Comparison of ENCODE assay signal across 1 mouse cellular context in the genomic region with DNA sequence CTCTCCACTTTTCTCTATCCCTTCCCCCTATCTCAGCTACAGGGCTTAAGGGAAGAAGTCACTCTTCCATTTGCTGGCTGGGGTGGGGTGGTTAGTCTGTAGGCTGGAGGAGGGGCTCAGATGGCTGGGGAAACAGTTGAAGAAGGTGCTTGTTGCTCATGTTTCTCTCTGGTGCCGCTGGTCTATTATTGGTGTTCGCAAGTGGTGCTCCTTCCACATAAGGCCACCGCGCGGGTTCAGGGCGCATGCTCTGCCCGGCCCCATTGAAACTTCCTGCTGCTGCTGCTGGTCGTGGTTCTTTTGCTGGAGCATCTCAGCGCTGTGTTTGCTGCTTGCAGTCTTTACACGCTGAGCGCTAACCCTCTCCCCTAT.
TF ChIP-seq lines count a peak whose summit lies in the region.

No protein-coding gene starts in this region.

TF ChIP-seq in MEL, 35 proteins besides CTCF, POLR2A, EP300 and RAD21 (continued from another document):
- TF ChIP-seq BHLHE40 (IDR thresholded peaks at IDR 0.05; ENCODE audit: borderline replicate concordance, low read depth, low read length) (no peak), MAX (IDR thresholded peaks at IDR 0.05; ENCODE audit: low read length) (peak; percentile 72; the same call in 1 of the 2 replicates), CHD1 (IDR thresholded peaks at IDR 0.05; ENCODE audit: low read depth, low read length) (no peak), KAT2A (conservative IDR thresholded peaks at IDR 0.05; ENCODE audit: low read depth, low read length) (no peak), UBTF (IDR thresholded peaks at IDR 0.05; ENCODE audit: borderline replicate concordance, insufficient read depth, low read depth, low read length) (peak; percentile 84; the same call in 1 of the 2 replicates), MXI1 (IDR thresholded peaks at IDR 0.05; ENCODE audit: low read depth, low read length) (peak; percentile 79), ELF1 (IDR thresholded peaks at IDR 0.05; ENCODE audit: low read depth, low read length) (peak; percentile 75), POLR2AphosphoS5 (IDR thresholded peaks at IDR 0.05; ENCODE audit: borderline replicate concordance, low read depth, low read length) (no peak), TBP (IDR thresholded peaks at IDR 0.05; ENCODE audit: low read depth, low read length) (peak; percentile 92)
